Mouse (Mus musculus) lung, adult 18-20 months (tissue): ENCODE measurements around the gene Hdgfl3.
"Not testable (repeated sequence)": the region's sequence is repeated elsewhere in the genome, so short reads cannot be mapped to it uniquely, and the experiment has no call there.

Experiments
- DNase-seq, 2 experiments: peaks; one replicate each; pipeline ENCODE4 v3.0.0; 2022; ENCODE audit warnings: mixed read lengths in 2 of 2

The Hdgfl3 gene

GRCm38 (mm10) chr7:81851706-81852105 is 82.6 kb downstream of the Hdgfl3 start:
- DNase-seq = no peak

GRCm38 (mm10) chr7:81850171-81850570 is 84.1 kb downstream of the Hdgfl3 start:
- DNase-seq = no peak

GRCm38 (mm10) chr7:81849633-81850032 is 84.6 kb downstream of the Hdgfl3 start:
- DNase-seq = no peak

- DNase-seq = no peak
These were observed 85.1 kb downstream of the Hdgfl3 start for GRCm38 (mm10) chr7:81849214-81849613.

GRCm38 (mm10) chr7:81847777-81848176 is 86.5 kb downstream of the Hdgfl3 start:
- DNase-seq = no peak

GRCm38 (mm10) chr7:81847010-81847409 is 87.3 kb downstream of the Hdgfl3 start:
- DNase-seq = no peak

- no peak for DNase-seq
These were observed 88.3 kb downstream of the Hdgfl3 start for GRCm38 (mm10) chr7:81846008-81846407.

GRCm38 (mm10) chr7:81845313-81845712 is 89.0 kb downstream of the Hdgfl3 start:
- no peak for DNase-seq

- DNase-seq = no peak
These were observed 89.5 kb downstream of the Hdgfl3 start for GRCm38 (mm10) chr7:81844801-81845200.

GRCm38 (mm10) chr7:81843903-81844302 is 90.4 kb downstream of the Hdgfl3 start:
- DNase-seq = no peak

- no peak for DNase-seq
These were observed 91.3 kb downstream of the Hdgfl3 start for GRCm38 (mm10) chr7:81842998-81843397.

- no peak for DNase-seq
These were observed 92.1 kb downstream of the Hdgfl3 start for GRCm38 (mm10) chr7:81842141-81842540.

- no peak for DNase-seq
These were observed 92.8 kb downstream of the Hdgfl3 start for GRCm38 (mm10) chr7:81841439-81841838.

GRCm38 (mm10) chr7:81840661-81841181 is 93.6 kb downstream of the Hdgfl3 start:
- DNase-seq = no peak

- no peak for DNase-seq
These were observed 94.5 kb downstream of the Hdgfl3 start for GRCm38 (mm10) chr7:81839746-81840145.

GRCm38 (mm10) chr7:81837771-81838170 is 96.5 kb downstream of the Hdgfl3 start:
- not testable (repeated sequence) for DNase-seq

- DNase-seq = no peak
These were observed 98.8 kb downstream of the Hdgfl3 start for GRCm38 (mm10) chr7:81835430-81835829.

- DNase-seq = no peak
These were observed 99.4 kb downstream of the Hdgfl3 start for GRCm38 (mm10) chr7:81834847-81835246.
